Mouse (Mus musculus) CD4-positive, CD25-positive, alpha-beta regulatory T cell, adult 4 months (primary cell): ENCODE data around the gene Dysf. TPM values are rescaled to one million over a fixed set of nuclear protein-coding genes. Genes with fewer than 3 reads are reported as not detected.

Source experiments
- ATAC-seq: one replicate; pipeline ENCODE4 v1.8.0; 2017
- polyA plus RNA-seq, 2 experiments: library from polyadenylated mRNA; unstranded; fragments of 100-300 nt; shearing (Covaris generic); gene quantifications; one replicate each; pipeline ENCODE4 v1.2.1; 2017

Gene Dysf
- polyA plus RNA-seq, 2 experiments from 2014 or later = not detected

DNA sequence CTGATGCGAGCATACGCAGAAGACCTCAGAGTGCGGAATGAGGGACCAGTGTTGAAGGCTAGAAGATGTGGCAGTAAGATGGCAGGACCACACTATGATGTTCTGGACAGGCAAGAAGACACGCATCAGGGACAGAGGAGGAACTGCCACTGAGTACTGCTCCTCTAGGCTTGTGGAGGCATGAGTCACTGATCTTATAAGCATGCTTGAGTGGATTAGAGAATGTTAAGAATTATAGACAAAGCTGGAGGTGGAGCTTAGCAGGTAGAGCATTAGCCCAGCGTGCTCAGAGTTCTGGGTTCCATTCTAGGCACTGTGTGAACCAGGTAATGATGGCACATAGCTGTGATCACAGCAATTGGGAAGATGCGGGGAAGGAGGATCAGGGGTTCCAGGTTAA is 165.2 kb downstream of the Dysf start:
- ATAC-seq = no peak

DNA sequence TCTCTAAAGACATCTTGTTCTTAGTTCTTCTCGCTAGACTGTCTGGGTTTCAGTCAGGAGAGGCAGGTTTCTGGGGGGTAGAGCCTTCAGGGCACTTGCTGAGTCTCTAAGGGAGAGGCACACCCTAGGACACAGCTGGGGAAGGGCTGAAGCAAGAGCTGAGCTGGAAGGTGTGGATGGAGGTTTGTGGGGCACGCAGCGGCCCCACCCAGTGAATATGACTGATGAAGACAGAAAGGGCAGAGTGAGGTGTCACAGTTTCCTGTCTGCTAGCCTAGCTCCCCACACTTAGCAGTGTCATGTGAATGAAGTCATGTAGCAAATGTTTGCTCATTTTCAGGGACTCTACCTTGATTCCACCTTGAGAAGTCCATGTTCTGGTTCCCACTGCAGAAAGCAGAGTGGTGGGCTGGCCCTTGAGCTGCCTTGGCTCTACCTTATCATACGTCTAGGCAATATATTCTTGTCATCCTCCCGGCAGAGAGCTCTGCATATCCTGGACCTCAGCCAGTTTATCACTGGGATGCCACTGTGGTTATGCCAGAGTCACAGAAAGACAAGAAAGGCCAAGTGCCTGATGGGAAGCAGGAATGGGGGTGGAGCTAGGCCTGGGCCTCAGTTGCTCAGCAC is 170.5 kb downstream of the Dysf start:
- ATAC-seq = no peak

DNA sequence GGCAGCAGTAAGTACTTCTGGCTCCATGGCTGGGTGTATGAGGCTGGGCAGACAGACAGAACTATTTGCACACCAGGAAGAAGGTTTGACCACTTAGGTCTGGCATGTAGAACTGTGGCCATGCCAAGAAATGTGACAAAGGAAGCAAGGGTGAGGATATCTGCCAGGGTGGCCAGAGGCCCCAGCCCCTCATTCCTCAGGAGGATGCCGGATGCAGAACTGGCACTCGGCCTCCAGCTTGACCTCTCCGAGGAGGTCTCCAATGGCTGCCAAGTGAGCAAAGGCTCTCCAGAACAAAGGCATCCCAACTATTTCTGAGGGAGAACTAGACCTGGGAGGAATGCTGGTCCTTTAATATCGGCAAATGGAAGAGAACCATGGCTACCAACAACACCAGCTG is 173.1 kb downstream of the Dysf start:
- no peak for ATAC-seq

DNA sequence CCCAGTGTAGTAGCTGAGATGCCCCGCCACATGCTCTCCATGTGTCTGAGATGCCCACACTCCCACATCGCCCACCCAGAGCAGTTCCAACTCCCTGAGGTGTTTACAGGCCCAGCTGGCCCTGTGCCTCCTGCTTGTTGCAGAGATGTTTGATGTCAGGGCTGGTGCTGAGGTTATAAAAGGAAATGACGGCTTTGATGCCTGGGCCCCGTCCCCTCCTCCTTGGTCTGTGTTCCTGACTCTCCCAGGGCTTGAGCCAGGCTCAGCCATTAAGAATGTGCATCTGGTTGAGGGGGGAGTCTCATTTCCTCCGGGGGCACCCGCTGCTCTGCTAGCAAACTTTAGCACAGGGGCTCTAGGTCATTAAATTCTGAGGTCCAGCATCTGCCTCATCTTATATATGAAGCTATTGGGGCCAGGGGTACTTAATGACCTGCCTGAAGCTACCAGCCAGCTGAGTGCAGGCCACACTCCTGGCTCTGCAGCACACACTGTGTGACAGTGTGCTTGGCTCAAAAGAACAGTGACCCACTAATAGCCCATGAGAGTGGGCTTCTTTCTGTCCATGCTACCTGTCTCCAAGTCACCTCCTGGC is 183.4 kb downstream of the Dysf start:
- ATAC-seq = no peak

DNA sequence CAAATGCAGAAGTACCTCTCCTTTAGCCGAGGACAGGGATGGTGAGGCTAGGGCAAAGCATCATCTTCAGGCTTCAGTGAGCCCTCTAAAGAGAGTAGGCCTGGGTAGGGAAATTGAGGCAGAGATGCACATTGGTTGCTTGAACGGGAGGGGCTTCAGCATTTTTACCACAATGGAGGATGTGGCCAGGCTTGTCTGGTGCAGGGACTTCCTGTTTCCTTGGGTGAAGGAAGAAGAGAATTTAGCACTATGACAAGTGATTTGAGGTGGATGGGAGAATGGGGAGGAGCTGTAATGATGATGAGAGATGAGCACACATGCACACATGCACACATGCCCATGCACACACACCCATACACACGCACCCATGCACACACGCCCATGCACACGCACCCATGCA is 188.1 kb downstream of the Dysf start:
- ATAC-seq = no peak

DNA sequence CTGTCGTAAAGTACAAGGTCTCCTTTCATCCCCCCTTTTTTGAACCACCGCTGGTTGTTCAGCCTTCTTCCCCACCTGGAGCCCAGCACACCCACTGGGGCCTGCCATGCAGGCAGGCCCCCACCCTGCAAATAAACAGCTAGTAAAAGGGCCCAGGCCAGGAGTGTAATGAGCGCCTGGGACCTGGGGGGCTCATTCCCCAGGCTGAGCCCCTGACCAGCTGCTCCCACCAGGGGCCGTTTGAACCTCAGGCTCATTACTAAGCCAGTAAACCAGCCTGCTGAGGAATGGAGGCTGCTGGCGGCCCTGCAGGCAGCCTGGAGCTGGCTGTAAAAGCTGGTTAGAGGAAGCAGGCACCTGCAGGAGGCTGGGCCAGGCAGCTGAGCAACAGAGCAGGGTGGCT is 189.4 kb downstream of the Dysf start:
- ATAC-seq = no peak

DNA sequence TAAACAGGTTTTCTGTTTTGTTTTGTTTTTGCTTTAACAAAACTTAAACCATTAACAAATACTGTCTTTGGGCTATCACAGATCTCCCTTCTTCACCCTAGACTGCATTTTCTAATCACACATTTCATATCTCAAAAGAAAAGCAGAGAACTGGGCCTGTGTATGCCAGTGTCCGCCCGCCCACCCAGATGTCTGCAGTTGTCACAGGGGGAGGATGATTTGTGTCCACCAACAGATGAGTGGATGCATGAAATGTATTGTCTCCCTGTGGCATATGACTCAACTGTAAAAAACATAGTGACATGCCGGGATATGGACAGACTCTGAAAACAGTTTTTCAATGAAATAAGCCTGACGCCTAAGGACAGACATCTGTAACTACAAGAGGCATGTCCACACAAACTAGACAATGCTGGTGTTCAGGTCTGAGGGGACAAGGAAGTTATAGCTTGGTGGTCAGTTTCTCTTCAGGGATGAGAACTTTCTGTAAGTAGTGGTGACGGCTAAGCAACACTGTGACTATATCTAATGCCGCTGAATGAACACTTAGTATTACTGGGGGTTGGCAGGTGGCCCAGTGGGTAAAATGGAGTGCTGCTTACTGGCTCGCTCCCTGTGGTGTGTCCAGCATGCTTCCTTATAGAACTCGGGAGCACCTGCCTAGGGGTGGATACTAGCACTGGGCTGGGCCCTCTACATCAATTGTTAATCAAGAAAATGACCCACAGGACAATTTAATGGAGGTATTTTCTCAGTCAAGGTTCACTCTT is 193.5 kb downstream of the Dysf start:
- no peak for ATAC-seq

DNA sequence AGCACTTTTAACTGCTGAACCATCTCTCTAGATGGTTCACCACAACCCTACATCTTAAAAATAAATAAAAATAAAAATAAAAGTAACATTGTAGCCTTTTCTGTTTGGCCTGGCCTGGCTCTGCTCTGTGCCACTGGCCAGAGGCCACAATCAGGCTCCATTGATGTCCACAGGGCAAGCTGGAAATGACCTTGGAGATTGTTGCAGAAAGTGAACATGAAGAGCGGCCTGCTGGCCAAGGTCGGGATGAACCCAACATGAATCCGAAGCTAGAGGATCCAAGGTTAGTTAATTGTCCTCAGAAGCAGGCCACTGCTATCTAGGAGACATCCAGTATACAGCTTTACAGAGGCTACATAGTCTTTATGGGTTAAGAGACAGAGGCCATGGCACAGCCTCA is 197.2 kb downstream of the Dysf start:
- no peak for ATAC-seq

DNA sequence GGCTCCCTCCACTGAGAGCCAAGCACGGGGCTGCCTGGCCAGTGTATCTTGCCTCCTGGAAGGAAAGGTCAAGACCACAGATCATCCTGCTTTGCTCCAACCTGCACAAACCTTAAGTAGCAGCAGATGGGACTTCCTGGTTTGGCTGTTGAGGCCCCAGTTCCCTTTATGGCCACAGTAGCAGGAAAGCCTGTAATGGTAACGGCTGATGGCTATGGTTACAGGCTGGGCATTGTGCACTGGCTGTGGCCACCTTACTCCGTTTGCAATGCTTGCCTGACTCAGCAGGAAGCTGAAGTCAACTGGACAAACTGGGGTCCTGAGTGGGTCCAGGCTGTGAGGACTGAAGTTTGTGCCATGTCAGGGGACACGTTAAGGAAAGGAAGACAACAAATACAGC is 200.2 kb downstream of the Dysf start:
- no peak for ATAC-seq

DNA sequence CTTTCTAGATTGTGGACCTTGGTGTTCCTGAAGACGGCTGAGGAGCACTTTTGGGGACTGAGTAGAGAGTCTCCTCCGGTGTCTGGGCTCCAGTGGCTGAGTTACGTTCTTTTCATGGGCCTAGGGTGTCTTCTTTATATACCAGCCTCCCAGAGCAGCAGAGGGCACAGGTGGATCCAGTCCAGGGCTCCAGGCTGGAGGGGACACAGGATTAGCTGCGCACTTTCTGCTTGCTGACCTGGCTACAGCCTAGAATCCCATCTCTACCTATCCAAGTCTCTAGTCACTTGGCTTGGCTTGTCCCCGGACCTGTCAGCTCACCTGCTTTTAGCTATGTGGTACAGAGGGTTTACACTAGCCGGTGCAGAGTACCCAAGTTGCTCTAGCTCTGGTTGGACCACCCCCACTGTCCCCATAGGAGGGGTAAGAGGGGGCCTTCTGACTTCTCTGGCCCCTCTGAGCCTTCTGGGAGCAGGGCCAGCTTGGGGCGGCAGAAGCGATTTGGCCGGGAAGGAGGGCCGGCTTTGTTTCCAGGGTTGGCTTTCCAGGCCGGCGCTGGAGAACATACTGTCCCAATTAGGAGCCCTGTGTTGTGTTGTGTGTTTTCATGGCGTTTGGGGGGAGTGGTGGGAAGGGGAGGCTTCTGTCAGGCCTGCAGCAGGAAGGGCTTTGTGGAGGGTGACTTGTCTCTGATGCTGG is 201.5 kb downstream of the Dysf start:
- no peak for ATAC-seq

DNA sequence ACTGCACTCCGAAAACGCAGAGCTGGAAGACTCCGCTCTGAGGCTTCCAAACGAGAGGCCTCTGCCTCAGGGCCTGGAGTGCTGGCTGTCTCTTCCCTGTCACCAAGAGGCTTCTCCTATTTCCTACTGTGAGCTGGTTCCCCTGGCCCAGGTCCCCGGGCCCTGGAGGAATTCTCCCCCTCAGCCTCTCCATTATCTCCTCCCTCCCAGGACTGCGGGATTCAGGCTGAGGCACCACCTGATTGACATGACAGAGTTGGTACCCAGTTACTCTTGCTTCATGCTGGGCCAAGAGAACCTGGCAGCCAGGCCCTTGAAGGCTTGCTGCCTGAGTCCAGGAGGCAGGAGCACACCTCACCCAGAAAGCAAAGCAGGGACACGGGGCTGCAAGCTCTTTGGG is 203.1 kb downstream of the Dysf start:
- no peak for ATAC-seq

DNA sequence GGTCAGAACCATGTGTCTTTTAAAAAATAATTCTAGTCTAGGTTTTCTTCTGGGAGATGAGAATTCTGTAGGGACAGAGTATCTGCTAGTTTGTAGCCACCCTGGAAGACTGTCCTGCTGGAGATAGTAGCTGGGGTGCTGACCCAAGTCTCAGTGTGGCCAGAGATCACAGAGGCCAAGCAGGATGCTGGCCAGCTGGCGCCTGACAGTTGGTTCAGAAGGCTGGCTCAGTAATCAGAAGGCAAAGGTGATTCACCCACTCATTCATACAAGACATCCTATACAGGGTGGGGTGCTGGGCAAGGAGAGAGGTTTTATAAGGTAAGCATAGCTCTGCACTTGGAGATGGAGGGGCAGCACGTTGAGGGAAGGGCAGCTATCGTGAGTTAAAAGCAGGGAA is 204.7 kb downstream of the Dysf start:
- no peak for ATAC-seq

DNA sequence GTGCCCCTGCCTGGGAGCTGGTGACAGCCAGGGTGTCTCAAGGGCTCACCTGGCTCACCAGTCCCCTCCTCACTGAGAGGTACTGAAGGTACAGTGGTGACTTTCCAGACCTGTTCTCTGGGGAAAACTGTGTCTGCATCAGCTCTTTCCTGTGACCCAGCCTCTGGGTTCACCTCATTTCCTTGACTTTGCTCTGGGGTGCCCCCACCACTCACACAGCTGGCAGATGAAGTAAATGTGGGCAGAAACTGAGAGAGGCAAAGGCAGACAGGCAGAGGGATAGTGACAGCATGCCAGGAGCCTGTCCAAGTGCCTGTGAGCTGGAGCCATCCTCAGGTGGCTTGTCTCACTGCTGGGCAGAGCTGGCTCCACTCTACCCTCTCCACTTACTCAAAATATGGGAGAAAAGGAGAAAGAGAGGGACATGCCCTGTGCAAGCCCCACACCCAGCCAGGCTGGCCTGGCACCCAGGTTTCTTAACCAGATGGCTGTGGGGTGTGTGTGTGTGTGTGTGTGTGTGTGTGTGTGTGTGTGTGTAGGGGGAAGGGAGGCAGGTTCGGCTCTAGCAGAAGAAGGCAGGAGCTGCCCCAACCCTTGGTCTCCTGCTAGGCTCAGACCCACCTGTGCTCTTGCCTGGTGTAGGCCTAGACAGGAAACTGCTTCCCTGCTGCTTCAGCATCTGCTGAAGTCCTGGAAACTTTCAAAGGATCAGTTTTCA is 209.0 kb downstream of the Dysf start:
- ATAC-seq = no peak

DNA sequence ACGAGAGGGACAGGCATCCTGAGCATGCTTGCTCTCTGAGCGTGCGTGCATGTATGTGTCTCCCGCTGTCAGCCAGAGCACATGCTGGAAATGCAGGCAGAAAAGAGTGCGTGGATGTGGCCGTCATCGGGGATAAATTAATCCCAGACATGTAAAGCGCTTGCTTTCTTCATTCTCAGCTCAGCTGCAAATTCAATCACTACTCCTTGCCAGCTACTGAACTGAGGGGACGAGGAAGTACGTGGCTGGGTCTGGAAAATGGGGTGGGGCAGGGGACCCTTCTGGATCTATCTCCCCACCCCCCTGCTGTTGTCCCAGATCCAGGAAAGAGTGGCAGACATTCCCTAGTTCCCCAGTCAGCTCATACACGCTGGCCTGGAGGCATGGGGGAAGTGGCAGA is 210.7 kb downstream of the Dysf start:
- no peak for ATAC-seq

DNA sequence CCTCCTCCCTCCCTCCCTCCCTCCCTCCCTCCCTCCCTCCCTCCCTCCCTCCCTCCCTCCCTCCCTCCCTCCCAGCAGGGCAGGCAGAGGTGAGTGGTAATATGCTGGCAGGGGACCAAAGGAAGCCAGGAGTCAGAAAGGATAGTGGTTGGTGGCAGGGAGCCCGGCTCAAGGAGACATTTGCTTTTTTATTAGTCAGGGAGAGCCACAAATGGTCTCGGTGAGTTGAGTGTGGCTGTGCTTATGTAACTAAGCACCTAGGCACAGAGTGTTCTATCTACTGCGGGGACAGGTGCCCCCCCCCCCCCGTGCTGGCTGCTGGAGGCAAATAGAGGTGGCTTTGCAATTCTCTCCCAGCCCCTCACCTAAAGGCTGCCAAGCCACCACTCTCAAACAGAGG is 216.5 kb downstream of the Dysf start:
- no peak for ATAC-seq

DNA sequence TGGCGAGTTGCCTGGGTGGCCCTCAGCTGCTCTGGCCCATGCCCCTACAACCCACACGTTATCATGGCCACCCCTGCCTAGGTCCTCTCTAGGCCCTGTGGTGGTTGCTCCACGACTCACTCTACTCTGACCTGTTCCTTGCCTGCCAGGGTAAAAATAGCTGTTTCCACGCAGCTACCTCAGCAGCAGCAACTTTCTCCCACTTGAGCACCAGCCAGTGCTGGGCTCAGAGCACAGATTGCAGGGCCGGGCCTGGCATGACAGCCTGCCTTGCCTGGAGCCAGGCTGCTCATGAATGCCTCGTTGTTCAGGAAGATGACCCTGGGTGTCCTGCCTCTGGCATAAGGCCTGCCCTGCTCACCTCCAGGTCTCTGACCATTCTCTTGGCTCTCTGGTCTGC is 217.2 kb downstream of the Dysf start:
- ATAC-seq = no peak

DNA sequence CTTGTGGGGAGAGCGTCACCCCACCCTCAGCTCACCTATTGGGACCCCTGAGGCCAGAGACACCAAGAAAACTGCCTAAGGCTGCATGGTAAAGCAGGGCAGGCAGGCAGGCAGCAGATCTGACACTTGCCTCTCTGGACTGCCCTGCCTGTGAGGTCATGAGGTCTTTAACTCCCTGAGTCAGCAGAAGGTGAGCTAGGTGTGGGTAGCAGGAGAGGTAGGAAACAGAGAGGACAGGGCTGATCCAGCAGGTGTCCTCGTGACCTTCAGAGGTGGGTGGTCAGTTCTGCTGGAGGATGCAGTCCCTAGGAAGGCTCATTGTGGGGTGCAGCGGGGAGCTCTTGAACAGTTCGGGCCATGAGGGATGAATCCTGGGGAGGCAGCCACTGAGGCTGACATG is 219.8 kb downstream of the Dysf start:
- no peak for ATAC-seq

DNA sequence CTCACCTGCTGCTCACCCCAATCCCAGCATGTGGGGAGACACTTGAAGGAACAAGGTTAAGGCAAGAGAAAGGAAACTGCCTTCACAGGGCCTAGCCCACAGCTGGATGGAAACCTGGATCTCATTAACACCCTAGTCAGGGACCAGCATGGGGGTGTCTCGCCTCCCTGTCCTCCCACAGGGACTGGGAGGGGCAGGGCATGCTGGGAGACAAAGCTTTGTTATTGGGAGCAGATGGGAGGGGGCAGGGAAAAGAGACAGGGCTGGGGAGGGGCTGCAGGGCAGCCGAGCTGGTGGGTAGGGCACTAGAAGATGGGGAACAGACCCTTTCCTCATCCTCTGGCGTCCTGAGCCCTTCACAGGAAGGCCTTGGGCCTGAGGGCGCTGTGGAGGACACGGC is 220.4 kb downstream of the Dysf start:
- no peak for ATAC-seq

DNA sequence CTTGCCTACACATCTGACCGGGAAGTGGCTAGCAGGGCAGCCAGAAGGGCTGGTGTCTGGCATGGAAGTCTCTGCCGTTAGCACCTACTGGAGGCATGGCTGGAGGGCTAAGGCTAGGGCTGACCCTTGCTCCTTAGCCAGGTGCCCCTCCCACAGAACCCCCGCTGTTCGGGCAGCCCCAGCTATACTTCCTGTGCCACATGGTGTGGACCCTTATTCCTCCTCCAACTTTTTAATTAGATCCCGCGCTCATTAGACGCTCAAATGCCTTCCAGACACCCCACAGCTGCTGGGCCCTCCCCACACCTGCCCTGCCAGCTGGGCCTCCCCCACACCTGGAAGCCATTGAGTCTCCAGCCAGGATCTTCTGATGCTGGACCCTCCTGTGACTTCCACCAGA is 221.3 kb downstream of the Dysf start:
- ATAC-seq = no peak

DNA sequence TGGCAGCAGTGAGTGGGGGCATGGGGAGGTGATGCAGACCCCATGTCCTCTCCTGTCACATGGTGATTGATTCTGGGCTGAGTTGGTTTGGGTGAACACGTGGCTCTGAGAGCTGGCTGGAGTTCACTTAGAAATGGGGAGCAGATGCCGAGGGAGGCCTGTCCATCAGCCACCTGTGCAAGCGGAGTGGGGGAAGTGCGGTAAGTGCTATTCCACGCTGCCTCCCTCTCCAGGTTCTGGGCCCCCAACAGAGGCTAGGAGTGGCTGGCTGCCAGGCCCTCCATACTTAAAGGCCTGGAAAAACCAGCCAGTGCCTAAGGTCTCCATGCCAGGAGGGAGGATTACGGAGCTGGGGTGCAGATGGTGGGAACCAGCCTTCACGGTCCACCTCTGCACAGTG is 222.7 kb downstream of the Dysf start:
- no peak for ATAC-seq

DNA sequence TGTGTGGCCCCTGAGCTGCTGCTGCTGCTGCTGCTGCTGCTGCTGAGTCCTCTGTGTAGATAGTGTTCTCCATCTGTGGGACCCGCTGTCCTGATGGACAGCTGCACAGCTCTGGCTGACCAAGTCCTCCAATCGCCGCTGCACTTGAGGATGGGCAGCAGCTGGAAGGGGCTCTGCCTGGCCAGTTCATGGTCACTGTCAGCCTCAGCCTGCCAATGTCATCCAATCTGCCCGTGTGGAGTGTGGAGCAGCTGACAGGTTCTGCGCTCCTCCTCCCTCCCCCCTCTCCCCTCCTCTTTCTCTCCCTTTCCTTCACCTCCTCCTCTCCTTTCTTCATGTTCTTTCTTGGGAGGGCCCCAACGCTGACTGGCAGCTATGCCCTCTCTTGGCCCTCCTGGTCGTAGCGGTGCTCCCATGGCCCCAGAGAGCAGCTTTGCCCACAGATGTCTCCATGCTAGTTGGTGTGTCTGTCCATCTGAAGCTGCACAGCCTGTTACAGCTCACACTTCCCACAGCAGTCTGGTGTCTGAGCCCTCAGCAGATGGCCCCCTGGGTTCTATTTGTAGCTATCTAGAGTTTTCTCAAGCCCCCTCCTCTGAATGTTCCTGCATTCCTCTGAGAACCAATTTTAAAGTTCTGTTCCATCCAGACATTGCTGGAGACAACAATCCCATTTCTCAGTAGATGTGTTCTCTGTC is 223.8 kb downstream of the Dysf start:
- no peak for ATAC-seq

DNA sequence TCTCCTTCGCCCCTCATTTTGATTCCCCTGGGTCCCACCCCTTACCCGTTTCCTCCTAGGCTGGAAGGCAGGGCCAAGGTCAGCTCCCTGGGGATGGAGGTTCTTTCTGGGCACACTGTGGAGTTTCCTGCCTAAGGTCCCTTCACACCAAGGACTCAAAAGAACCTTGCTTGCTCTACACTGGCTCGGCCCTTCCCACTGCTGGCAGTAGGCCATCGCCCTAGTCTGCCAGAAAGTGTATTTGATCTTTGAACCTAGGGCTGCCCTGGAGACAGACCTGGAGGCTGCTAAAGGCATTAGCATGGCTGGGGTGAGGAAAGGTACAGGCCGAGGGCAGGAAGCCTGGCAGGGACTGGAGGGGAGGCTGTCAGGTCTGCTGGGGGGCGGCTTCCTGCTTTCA is 225.4 kb downstream of the Dysf start:
- no peak for ATAC-seq
